Mouse (Mus musculus): ENCODE data around the gene Lpin3. TPM values are rescaled to one million over a fixed set of nuclear protein-coding genes. Genes with fewer than 3 reads are reported as not detected.

Gene Lpin3
- polyA plus RNA-seq, 1 experiment from 2014 or later, result 0.66 TPM

DNA sequence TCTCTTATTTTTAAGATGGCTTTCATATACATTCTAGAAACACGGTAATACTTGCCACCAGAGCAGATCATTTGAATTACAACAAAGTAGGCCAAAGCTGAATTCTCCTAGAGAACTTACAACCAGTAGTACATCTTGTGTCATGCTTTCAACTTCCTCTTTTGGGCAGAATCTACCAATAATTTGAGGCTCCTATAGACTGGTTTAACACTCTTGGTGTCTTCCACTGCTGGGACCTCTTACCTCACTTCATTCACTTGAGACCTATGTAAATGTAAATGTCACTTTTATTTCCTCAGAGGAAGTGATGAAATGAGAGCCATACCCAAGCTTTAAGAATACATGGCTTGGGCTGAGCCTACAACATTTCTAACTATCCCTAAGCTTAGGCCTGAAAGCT lies 16.4 kb upstream of the Lpin3 start:
- DNase-seq (ENCODE audit: low spot score) (no peak), ATAC-seq (ENCODE audit: low FRiP score) (no peak)
- Histone ChIP-seq H3K4me3 (replicated peaks; ENCODE audit: low read length) (no peak overlapping the region), H3K4me1 (replicated peaks; ENCODE audit: control insufficient read depth, insufficient read depth, low read length) (no peaks in the 10 kb centered on the region), H3K9ac (no peak overlapping the region), H3K36me3 (replicated peaks; ENCODE audit: control insufficient read depth, insufficient read depth) (no peaks in the 10 kb centered on the region), H3K27ac (no peak overlapping the region), H3K27me3 (ENCODE audit: control insufficient read depth, insufficient read depth, low read length) (no peaks in the 10 kb centered on the region), H3K4me2 (replicated peaks) (no peak overlapping the region), H3K9me3 (ENCODE audit: control insufficient read depth, low read length) (no peaks in the 10 kb centered on the region)
- WGBS, result 90% methylated on average over 1 of the region's 1 CpGs

DNA sequence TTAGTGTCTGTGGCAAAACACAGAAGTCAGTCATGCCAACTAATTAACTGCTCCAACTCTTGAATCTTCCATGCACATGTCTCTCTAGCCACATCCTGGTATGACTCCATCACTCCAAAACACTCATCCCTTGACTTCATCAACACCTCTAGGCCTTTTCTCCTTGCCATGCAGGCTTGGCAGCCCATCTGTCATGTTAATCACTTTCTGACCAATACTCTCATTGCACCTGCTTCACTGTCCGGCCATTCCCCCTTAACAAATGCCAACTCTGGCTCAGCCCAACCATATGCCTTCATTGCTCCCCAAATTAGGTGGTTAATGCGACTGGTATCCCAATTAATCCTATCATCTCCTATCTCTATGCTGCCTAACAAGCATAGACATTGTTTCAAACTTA lies 15.2 kb upstream of the Lpin3 start:
- 65% methylated on average over 2 of the region's 2 CpGs for WGBS

DNA sequence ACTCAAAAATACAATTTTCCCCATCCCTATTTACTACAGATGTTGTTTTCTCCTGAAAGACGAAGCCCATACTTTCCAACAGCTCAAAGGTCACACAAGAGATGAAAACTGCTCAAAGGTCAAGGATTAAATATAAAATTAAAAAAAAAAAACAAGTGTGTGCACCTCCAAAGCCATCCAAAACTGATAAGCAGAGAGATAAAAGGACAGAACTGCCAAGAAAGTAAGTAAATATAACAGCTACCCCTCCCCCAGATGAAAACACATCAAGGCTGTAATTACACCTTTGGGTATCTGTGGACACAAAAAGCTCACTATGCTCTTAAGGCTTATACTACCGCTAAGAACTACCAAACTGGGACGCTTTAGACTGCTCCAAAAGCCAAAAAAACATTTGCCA lies 11.0 kb upstream of the Lpin3 start:
- Histone ChIP-seq H3K9me3 (ENCODE audit: control insufficient read depth, low read length) (no peaks in the 10 kb centered on the region), H3K27me3 (ENCODE audit: control insufficient read depth, insufficient read depth, low read length) (no peaks in the 10 kb centered on the region), H3K9ac (no peak overlapping the region), H3K4me1 (replicated peaks; ENCODE audit: control insufficient read depth, insufficient read depth, low read length) (peaks cover 6% of the 10 kb centered on the region), H3K36me3 (replicated peaks; ENCODE audit: control insufficient read depth, insufficient read depth) (no peaks in the 10 kb centered on the region), H3K4me3 (replicated peaks; ENCODE audit: low read length) (no peak overlapping the region), H3K4me2 (replicated peaks) (no peak overlapping the region), H3K27ac (no peak overlapping the region)
- DNase-seq (ENCODE audit: low spot score) (no peak), ATAC-seq (ENCODE audit: low FRiP score) (no peak)
- WGBS, result 82% methylated on average over 3 of the region's 3 CpGs

More for the DNA sequence above, 15.2 kb upstream of the Lpin3 start:
- no peak overlapping the region for H3K9ac ChIP-seq
- no peak for DNase-seq (ENCODE audit: low spot score)
- H3K27ac ChIP-seq, result no peak overlapping the region
- no peaks in the 10 kb centered on the region for H3K4me1 ChIP-seq (replicated peaks; ENCODE audit: control insufficient read depth, insufficient read depth, low read length)
- H3K4me2 ChIP-seq (replicated peaks), result no peak overlapping the region
- H3K4me3 ChIP-seq (replicated peaks; ENCODE audit: low read length), result no peak overlapping the region
- no peaks in the 10 kb centered on the region for H3K9me3 ChIP-seq (ENCODE audit: control insufficient read depth, low read length)
- no peaks in the 10 kb centered on the region for H3K27me3 ChIP-seq (ENCODE audit: control insufficient read depth, insufficient read depth, low read length)
- ATAC-seq (ENCODE audit: low FRiP score), result no peak
- H3K36me3 ChIP-seq (replicated peaks; ENCODE audit: control insufficient read depth, insufficient read depth), result no peaks in the 10 kb centered on the region

DNA sequence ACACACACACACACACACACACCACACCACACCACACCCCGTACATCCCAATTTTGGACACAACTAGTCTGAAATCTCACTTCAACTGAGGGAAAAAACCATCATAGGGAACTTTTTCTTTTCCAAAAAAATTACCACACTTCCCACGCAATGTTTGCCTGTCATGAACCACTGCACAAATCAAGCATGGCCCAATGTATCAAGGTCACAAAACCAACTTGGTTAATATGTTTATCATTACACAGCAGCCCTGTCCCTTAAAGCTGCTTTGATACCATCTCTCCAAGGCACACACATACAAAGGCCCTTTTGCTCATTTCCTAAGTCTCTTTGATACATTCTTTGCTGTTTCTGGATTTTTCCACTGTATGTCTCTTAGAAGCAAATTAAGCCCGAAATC lies 9.2 kb upstream of the Lpin3 start:
- Histone ChIP-seq H3K27ac (no peak overlapping the region), H3K4me3 (replicated peaks; ENCODE audit: low read length) (peak overlapping the region; percentile 3; the same call in 1 of the 2 replicates), H3K27me3 (ENCODE audit: control insufficient read depth, insufficient read depth, low read length) (no peaks in the 10 kb centered on the region), H3K9ac (no peak overlapping the region), H3K4me2 (replicated peaks) (peak overlapping the region; percentile 36), H3K9me3 (ENCODE audit: control insufficient read depth, low read length) (no peaks in the 10 kb centered on the region), H3K36me3 (replicated peaks; ENCODE audit: control insufficient read depth, insufficient read depth) (no peaks in the 10 kb centered on the region), H3K4me1 (replicated peaks; ENCODE audit: control insufficient read depth, insufficient read depth, low read length) (peaks cover 6% of the 10 kb centered on the region)
- DNase-seq (ENCODE audit: low spot score) (no peak), ATAC-seq (ENCODE audit: low FRiP score) (no peak)
- WGBS, result 83% methylated on average over 3 of the region's 3 CpGs

DNA sequence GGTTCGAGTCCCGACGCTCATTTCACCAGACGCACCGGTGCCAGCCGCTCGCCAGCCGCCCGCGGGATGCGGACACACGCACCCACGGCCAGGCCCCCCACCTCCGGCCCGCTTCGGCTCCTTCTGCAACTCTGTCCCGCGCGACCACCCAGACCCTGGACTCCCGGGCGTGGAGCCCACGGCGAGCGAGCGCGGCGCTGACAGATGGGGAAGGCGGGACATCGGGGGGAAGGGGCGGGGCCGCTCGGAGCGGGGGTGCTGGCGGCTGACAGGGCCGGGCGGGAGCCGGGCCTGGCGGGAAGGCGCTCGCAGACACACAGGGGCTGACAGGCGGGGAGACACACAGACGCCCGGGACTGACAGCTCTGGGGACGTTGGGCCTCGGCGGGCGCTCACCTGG lies 8.1 kb upstream of the Lpin3 start:
- no peaks in the 10 kb centered on the region for H3K9me3 ChIP-seq (ENCODE audit: control insufficient read depth, low read length)
- ATAC-seq (ENCODE audit: low FRiP score) (peak; percentile 90), DNase-seq (ENCODE audit: low spot score) (peak; percentile 68)
- H3K27me3 ChIP-seq (ENCODE audit: control insufficient read depth, insufficient read depth, low read length), result no peaks in the 10 kb centered on the region
- peak overlapping the region; percentile 89 for H3K4me3 ChIP-seq (replicated peaks; ENCODE audit: low read length)
- peak overlapping the region; percentile 99 for H3K9ac ChIP-seq
- WGBS, result under 1% methylated on average over 35 of the region's 47 CpGs
- no peaks in the 10 kb centered on the region for H3K36me3 ChIP-seq (replicated peaks; ENCODE audit: control insufficient read depth, insufficient read depth)
- peak overlapping the region; percentile 99 for H3K27ac ChIP-seq
- peaks cover 6% of the 10 kb centered on the region for H3K4me1 ChIP-seq (replicated peaks; ENCODE audit: control insufficient read depth, insufficient read depth, low read length)
- peak overlapping the region; percentile 69 for H3K4me2 ChIP-seq (replicated peaks)

DNA sequence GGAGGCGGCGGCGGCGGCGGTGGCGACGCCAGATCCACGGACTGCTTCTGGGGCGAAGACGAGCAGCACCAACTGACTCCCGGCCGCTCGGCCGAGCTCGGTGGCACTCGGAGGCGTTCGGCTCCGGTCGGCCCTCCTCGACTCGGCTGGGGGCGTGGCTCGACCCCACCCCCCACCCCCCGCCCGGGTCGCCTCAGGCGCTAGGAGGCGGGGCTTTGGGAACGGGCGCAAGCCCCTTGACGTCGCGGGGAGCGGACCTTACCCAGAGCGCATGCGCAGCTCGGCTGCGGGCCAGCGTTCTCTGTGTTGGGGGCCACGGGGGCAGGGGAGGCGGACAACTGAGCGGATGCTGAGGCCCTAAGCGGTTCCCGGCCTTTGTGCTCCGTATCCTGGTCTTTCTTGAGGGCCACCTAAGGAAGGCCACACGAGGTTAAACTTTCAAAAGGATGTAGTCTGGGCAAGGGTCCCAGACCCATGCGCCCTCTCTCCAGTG lies 7.5 kb upstream of the Lpin3 start, which contains the start of gene Zhx3:
Gene Zhx3, minus strand, starts transcription at position 109 of the 493 bp plus-strand sequence.
- WGBS, result under 1% methylated on average over 48 of the region's 48 CpGs
- H3K9ac ChIP-seq, result peak within 1 kb of the TSS; percentile 99
- no peaks in the 10 kb centered on the region for H3K27me3 ChIP-seq (ENCODE audit: control insufficient read depth, insufficient read depth, low read length)
- H3K4me2 ChIP-seq (replicated peaks), result peak within 1 kb of the TSS; percentile 69
- H3K27ac ChIP-seq, result peak within 1 kb of the TSS; percentile 99
- H3K4me3 ChIP-seq (replicated peaks; ENCODE audit: low read length), result peak within 1 kb of the TSS; percentile 89
- H3K9me3 ChIP-seq (ENCODE audit: control insufficient read depth, low read length), result no peaks in the 10 kb centered on the region
- peaks cover 6% of the 10 kb centered on the region for H3K4me1 ChIP-seq (replicated peaks; ENCODE audit: control insufficient read depth, insufficient read depth, low read length)
- H3K36me3 ChIP-seq (replicated peaks; ENCODE audit: control insufficient read depth, insufficient read depth), result no peaks in the 10 kb centered on the region
- DNase-seq (ENCODE audit: low spot score) (peak; percentile 96), ATAC-seq (ENCODE audit: low FRiP score) (peak; percentile 97)

DNA sequence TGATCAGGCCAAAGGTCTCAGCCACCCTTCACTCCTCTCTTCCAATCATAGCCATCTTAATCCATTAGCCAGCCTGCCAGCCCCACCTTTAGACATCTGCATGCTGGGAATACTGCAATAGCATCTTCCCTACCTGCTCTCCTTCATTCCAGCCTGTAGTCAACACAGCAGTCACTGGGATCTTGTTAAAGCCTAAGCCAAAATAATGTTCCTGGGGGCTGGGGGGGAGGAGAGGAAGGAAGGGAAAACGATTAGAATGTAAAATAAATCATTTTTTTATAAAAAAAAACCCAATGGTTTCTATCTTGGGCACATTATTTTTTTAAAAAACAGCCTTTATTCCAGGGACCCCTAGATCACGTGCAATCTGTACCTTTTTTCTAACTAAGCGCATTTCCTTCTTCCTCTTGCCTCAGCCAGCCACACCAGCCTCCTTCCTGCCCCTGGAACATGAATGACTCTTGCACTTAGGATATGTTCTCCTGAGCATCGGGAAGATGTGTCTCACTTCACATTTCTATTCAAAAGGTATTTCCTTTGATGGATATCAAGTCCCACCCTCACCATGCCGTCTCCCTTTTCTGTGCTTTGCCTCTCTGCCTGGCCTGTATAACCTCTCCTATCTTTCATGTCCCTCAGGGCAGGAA lies 6.1 kb upstream of the Lpin3 start:
- Histone ChIP-seq H3K4me1 (replicated peaks; ENCODE audit: control insufficient read depth, insufficient read depth, low read length) (peaks cover 6% of the 10 kb centered on the region), H3K27ac (no peak overlapping the region), H3K27me3 (ENCODE audit: control insufficient read depth, insufficient read depth, low read length) (no peaks in the 10 kb centered on the region), H3K4me2 (replicated peaks) (no peak overlapping the region), H3K9me3 (ENCODE audit: control insufficient read depth, low read length) (no peaks in the 10 kb centered on the region), H3K36me3 (replicated peaks; ENCODE audit: control insufficient read depth, insufficient read depth) (no peaks in the 10 kb centered on the region), H3K9ac (no peak overlapping the region), H3K4me3 (replicated peaks; ENCODE audit: low read length) (no peak overlapping the region)
- 83% methylated on average over 5 of the region's 5 CpGs for WGBS
- DNase-seq (ENCODE audit: low spot score), result no peak
- no peak for ATAC-seq (ENCODE audit: low FRiP score)

DNA sequence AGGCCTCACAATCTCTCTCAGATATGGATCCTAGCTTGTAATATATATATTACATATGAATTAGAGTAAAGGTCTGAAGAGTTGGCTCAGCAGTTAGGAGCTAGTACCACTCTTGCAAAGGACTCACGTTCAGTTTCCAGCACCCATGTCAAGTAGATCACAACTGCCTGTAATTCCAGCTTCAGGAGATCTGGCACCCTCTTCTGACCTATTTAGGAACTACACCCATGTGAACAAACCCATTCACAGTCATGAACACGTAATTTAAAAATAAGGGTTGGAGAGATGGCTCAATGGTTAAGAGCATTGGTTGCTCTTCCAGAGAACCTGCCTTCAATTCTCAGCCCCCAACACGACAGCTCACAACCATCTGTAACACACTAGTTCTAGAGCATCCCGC lies 4.4 kb upstream of the Lpin3 start:
- Histone ChIP-seq H3K4me3 (replicated peaks; ENCODE audit: low read length) (no peak overlapping the region), H3K9me3 (ENCODE audit: control insufficient read depth, low read length) (no peaks in the 10 kb centered on the region), H3K36me3 (replicated peaks; ENCODE audit: control insufficient read depth, insufficient read depth) (no peaks in the 10 kb centered on the region), H3K9ac (no peak overlapping the region), H3K27me3 (ENCODE audit: control insufficient read depth, insufficient read depth, low read length) (no peaks in the 10 kb centered on the region), H3K4me1 (replicated peaks; ENCODE audit: control insufficient read depth, insufficient read depth, low read length) (peaks cover 5% of the 10 kb centered on the region), H3K27ac (no peak overlapping the region), H3K4me2 (replicated peaks) (no peak overlapping the region)
- DNase-seq (ENCODE audit: low spot score) (no peak), ATAC-seq (ENCODE audit: low FRiP score) (no peak)
- 84% methylated on average over 4 of the region's 4 CpGs for WGBS

DNA sequence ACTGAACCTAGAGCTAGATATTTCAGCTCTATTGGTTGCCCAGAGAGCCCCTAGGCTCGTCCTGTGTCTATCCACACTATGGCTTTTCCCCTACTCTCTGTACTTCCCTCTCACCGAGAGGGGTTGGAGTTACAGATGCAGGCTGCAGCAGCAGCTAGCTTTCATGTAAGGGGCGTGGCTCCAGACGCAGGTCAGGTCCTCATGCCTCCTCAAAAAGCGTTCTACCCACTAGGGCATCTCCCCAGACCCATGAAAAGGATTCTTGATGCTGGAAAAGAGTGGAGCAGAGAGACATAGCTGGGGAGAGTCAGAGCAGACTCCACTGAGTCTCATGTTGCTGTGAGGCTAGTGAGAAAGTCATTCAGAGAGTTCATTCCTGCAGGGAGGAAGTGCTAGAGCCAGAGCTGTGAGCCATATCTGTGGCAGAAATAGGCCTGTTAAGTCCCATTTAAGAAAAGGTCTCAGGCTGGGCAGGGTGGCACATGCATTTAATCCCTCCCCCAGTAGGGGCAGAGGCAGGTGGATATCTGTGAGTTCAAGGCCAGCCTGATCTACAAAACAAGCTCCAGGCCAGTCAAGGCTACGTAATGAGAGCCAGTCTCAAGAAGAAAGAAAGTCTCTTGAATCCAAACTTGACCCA lies 1.1 kb downstream of the Lpin3 start:
- H3K27me3 ChIP-seq (ENCODE audit: control insufficient read depth, insufficient read depth, low read length), result no peaks in the 10 kb centered on the region
- no peak for ATAC-seq (ENCODE audit: low FRiP score)
- H3K27ac ChIP-seq, result no peak overlapping the region
- no peak overlapping the region for H3K4me3 ChIP-seq (replicated peaks; ENCODE audit: low read length)
- no peaks in the 10 kb centered on the region for H3K36me3 ChIP-seq (replicated peaks; ENCODE audit: control insufficient read depth, insufficient read depth)
- no peak for DNase-seq (ENCODE audit: low spot score)
- H3K4me1 ChIP-seq (replicated peaks; ENCODE audit: control insufficient read depth, insufficient read depth, low read length), result no peaks in the 10 kb centered on the region
- H3K4me2 ChIP-seq (replicated peaks), result no peak overlapping the region
- WGBS, result 56% methylated on average over 6 of the region's 6 CpGs
- no peaks in the 10 kb centered on the region for H3K9me3 ChIP-seq (ENCODE audit: control insufficient read depth, low read length)
- no peak overlapping the region for H3K9ac ChIP-seq
